Mouse (Mus musculus): Measurements from ENCODE around the gene Fam162b. TPM values are rescaled to one million over a fixed set of nuclear protein-coding genes. Genes with fewer than 3 reads are reported as not detected.

The Fam162b gene
- polyA plus RNA-seq (2015; fragmentation: Illumina TruSeq; extraction: RNeasy Lipid Tissue Mini Kit (QIAGEN cat#74804); ENCODE audit: insufficient read depth, low replicate concordance), result not detected

GRCm38 (mm10) chr10:51590139-51590574 lies at the start of gene Fam162b:
Gene Fam162b (minus strand): TSS chr10:51590517.

GRCm38 (mm10) chr10:51631411-51632136 lies 41.3 kb upstream of the Fam162b start, which contains the start of gene Gprc6a:
Gene Gprc6a (minus strand): TSS chr10:51631461.

Other genes starting within 250 kb of the Fam162b start
- 34.7 TPM for gene Gm49339, start 109.9 kb downstream of the Fam162b start, polyA plus RNA-seq (2015; fragmentation: Illumina TruSeq; extraction: RNeasy Lipid Tissue Mini Kit (QIAGEN cat#74804); ENCODE audit: insufficient read depth, low replicate concordance)
- 27.4 TPM for gene Lilr4b, start 109.9 kb downstream of the Fam162b start, polyA plus RNA-seq (2015; fragmentation: Illumina TruSeq; extraction: RNeasy Lipid Tissue Mini Kit (QIAGEN cat#74804); ENCODE audit: insufficient read depth, low replicate concordance)
- 132 TPM for gene Lilrb4a, start 99.6 kb downstream of the Fam162b start, polyA plus RNA-seq (2015; fragmentation: Illumina TruSeq; extraction: RNeasy Lipid Tissue Mini Kit (QIAGEN cat#74804); ENCODE audit: insufficient read depth, low replicate concordance)
- gene Gprc6a, start 40.9 kb upstream of the Fam162b start, polyA plus RNA-seq (2015; fragmentation: Illumina TruSeq; extraction: RNeasy Lipid Tissue Mini Kit (QIAGEN cat#74804); ENCODE audit: insufficient read depth, low replicate concordance), result not detected
- not detected for gene Rfx6, start 87.2 kb upstream of the Fam162b start, polyA plus RNA-seq (2015; fragmentation: Illumina TruSeq; extraction: RNeasy Lipid Tissue Mini Kit (QIAGEN cat#74804); ENCODE audit: insufficient read depth, low replicate concordance)